Mouse (Mus musculus) cerebellum, adult 11-12 months (tissue): Measurements from ENCODE around the gene Mrgprh.

ENCODE experiments used
- DNase-seq: peaks from one replicate; pipeline ENCODE4 v3.0.0; 2022

Mrgprh gene

GRCm38 (mm10) chr17:12921073-12921472, 45.2 kb downstream of the Mrgprh start:
- DNase-seq = no peak

DNA sequence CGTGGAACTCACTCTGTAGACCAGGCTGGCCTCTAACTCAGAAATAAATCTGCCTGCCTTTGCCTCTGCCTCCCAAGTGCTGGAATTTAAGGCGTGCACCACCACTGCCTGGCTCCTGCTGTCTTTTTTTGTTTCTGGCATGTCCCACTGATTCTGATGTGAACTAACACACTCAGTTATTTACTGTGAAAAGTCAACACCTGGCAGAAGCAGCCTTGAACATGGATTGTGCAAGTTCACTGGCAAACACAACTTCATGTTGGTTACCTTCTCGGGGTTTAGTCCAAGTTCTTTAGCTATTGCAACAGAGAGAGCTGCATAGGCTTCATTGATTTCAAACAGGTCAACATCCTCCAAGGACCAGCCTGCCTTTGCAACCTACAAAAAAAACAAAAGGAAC, 49.2 kb downstream of the Mrgprh start:
- DNase-seq = no peak

GRCm38 (mm10) chr17:12925703-12926180, 49.9 kb downstream of the Mrgprh start:
- DNase-seq = no peak
